Mouse (Mus musculus) limb, embryonic 13.5 days (tissue): ENCODE results near the gene Pecam1. TPM values are rescaled to one million over a fixed set of nuclear protein-coding genes. Genes with fewer than 3 reads are reported as not detected.

Source experiments
- ATAC-seq: fragments of 200-750 bp; cut with Nextera tagmentation; 2 replicates; pipeline ENCODE4 v1.8.0; 2017; ENCODE audit warnings: low read depth, moderate number of reproducible peaks, moderate TSS enrichment; ENCODE audit not compliant: low FRiP score
- H3K27ac ChIP-seq: fragments of 300-500 bp; sonication (generic); 2 replicates; pipeline ENCODE4 v1.5.1; 2015; ENCODE audit warnings: inconsistent platforms, mild to moderate bottlenecking, moderate library complexity
- H3K27me3 ChIP-seq: fragments of 300-500 bp; sonication (generic); 2 replicates; pipeline ENCODE4 v1.6.1; 2015; ENCODE audit warnings: mild to moderate bottlenecking, inconsistent platforms
- H3K36me3 ChIP-seq: fragments of 300-500 bp; sonication (generic); 2 replicates; pipeline ENCODE4 v1.6.1; 2015; ENCODE audit warnings: inconsistent platforms, mild to moderate bottlenecking, moderate library complexity
- H3K4me1 ChIP-seq: fragments of 300-500 bp; sonication (generic); 2 replicates; pipeline ENCODE4 v1.6.1; 2015; ENCODE audit warnings: inconsistent platforms
- H3K4me2 ChIP-seq: fragments of 300-500 bp; sonication (generic); replicated peaks from 2 replicates; pipeline ENCODE4 v1.6.1; 2015; ENCODE audit warnings: inconsistent platforms, mild to moderate bottlenecking, moderate library complexity
- H3K4me3 ChIP-seq: fragments of 300-500 bp; sonication (generic); 2 replicates; pipeline ENCODE4 v1.5.1; 2015; ENCODE audit warnings: moderate library complexity, mild to moderate bottlenecking, inconsistent platforms
- H3K9ac ChIP-seq: fragments of 300-500 bp; sonication (generic); 2 replicates; pipeline ENCODE4 v1.6.1; 2015; ENCODE audit warnings: mild to moderate bottlenecking, inconsistent platforms
- H3K9me3 ChIP-seq: fragments of 300-500 bp; sonication (generic); 2 replicates; pipeline ENCODE4 v1.6.1; 2016; ENCODE audit warnings: inconsistent platforms
- whole genome bisulfite sequencing: fragments of 180-500 bp; shearing (Covaris S2); methylation state at CpG from one replicate; pipeline ENCODE4 v1.1.7; 2015; 5-methylcytosine and 5-hydroxymethylcytosine counted together
- polyA plus RNA-seq: library from polyadenylated mRNA; unstranded; fragments of >200 nt; fragmentation: Nextera tagmentation; extraction: Ambion mirVana; gene quantifications from 2 replicates; pipeline ENCODE4 v1.2.1, GENCODE M21; 2015

The Pecam1 gene
- polyA plus RNA-seq, 1 experiment from 2014 or later = 36.8 TPM

DNA sequence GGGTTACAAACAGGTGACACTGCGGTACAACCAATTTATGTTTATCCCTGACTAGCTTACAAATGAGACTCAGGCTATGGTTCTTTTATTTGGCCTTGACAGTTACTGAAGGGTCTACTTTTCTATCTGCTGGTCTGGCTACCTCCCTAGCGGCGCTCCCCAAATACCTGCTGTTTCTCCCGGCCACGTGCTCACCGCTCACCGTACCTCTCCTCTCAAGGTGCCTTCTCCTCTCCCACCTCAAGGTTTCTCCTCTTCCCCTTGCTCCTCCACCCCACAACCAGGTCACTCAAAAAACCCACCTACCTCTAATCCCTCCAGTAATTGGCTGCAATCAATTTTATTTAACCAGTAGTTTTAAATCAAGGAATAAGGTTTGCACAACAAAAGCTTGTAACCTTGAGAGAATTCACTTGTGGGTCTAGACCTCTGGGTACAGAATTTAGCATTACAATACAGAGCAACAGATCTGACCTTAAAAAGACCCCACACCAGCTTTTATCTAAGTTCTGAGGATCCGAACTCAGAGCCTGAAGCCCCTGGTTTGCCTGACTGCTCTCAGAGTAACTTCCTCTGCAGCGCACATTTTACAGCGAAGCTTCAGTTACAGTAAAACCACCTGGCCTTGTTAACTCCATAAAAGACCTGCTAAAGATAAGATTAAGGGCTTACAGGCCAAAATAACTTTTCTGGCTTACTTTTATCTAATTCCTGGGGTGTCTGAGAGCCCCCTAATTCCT, 26.1 kb downstream of the Pecam1 start:
- H3K27me3 ChIP-seq = no peaks in the 10 kb centered on the region
- no peak overlapping the region for H3K4me2 ChIP-seq
- H3K27ac ChIP-seq = no peak overlapping the region
- H3K36me3 ChIP-seq = no peaks in the 10 kb centered on the region
- no peaks in the 10 kb centered on the region for H3K9me3 ChIP-seq
- no peak overlapping the region for H3K4me3 ChIP-seq
- WGBS = 88% methylated on average over 10 of the region's 10 CpGs
- ATAC-seq = no peak
- no peak overlapping the region for H3K9ac ChIP-seq
- peaks cover 19% of the 10 kb centered on the region; the same call in 1 of the 2 replicates for H3K4me1 ChIP-seq

GRCm38 (mm10) chr11:106723611-106724125, 26.8 kb downstream of the Pecam1 start:
- Histone ChIP-seq H3K9ac (no peak overlapping the region), H3K4me2 (no peak overlapping the region), H3K36me3 (no peaks in the 10 kb centered on the region), H3K9me3 (no peaks in the 10 kb centered on the region), H3K4me1 (peaks cover 18% of the 10 kb centered on the region; the same call in 1 of the 2 replicates), H3K27me3 (no peaks in the 10 kb centered on the region), H3K4me3 (no peak overlapping the region), H3K27ac (no peak overlapping the region)
- no peak for ATAC-seq
- WGBS = 84% methylated on average over 15 of the region's 15 CpGs

DNA sequence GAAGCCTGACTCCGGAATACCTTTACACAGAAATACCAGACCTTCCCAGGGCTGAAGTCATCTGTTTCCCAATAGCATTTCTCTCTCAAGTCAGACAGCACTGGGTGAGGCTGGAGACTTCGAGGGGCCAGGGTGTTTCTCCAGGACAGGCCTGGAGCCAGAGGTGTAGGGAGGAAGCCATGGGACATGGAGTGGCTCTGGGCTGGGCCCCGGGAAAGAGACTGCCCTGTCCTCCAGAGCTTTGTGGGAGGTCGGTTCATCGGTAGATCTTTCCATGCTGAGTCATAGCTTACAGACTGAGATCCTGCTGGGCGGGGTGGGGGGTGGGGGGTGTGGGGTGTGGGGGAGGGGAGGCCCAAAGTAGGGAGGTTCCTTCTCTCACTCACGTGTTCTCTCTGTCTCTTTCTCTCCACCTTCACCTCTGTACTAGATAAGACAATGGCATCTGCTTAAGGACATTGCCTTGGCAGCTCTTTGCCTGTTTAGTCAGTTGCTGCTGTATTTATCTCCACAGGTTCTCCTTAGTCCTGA, 27.5 kb downstream of the Pecam1 start:
- no peak for ATAC-seq
- Histone ChIP-seq H3K27me3 (no peaks in the 10 kb centered on the region), H3K4me1 (peaks cover 11% of the 10 kb centered on the region; the same call in 1 of the 2 replicates), H3K9me3 (no peaks in the 10 kb centered on the region), H3K27ac (0 out of 2 replicates have a peak overlapping the region, but pooled peaks have one; percentile 33), H3K4me3 (no peak overlapping the region), H3K36me3 (no peaks in the 10 kb centered on the region), H3K4me2 (no peak overlapping the region), H3K9ac (no peak overlapping the region)
- 12% methylated on average over 6 of the region's 7 CpGs for WGBS

DNA sequence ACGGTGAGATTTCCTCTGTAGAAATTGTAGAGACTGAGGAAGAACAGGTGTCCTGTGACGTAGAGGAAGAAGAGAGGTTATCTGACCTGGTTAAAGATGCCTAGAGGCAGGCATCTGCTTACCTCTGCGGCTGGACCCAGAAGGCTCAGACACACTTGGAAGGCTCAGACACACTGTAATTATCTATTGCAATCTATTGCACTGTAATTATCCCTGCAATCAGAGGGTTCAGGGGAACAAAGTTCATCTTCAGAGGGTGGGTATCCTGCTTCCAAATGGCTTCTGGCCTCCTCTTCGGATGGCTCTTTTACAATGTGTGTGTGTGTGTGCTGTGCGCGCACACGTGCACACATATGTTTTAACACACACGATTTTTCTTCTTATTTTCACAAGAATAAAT, 30.0 kb downstream of the Pecam1 start:
- H3K9me3 ChIP-seq = no peaks in the 10 kb centered on the region
- no peak overlapping the region for H3K9ac ChIP-seq
- 81% methylated on average over 8 of the region's 8 CpGs for WGBS
- H3K27ac ChIP-seq = no peak overlapping the region
- no peaks in the 10 kb centered on the region for H3K27me3 ChIP-seq
- H3K4me3 ChIP-seq = no peak overlapping the region
- ATAC-seq = no peak
- H3K4me1 ChIP-seq = peaks cover 5% of the 10 kb centered on the region; the same call in 1 of the 2 replicates
- H3K4me2 ChIP-seq = no peak overlapping the region
- H3K36me3 ChIP-seq = no peaks in the 10 kb centered on the region

- no peaks in the 10 kb centered on the region for H3K4me1 ChIP-seq
- H3K27ac ChIP-seq = no peak overlapping the region
- H3K9ac ChIP-seq = no peak overlapping the region
- ATAC-seq = no peak
- H3K4me2 ChIP-seq = no peak overlapping the region
- H3K36me3 ChIP-seq = no peaks in the 10 kb centered on the region
- H3K4me3 ChIP-seq = no peak overlapping the region
- no peaks in the 10 kb centered on the region for H3K9me3 ChIP-seq
- no peaks in the 10 kb centered on the region for H3K27me3 ChIP-seq
- WGBS = 69% methylated on average over 5 of the region's 5 CpGs
These were observed 33.9 kb downstream of the Pecam1 start for GRCm38 (mm10) chr11:106716568-106716967.

- no peaks in the 10 kb centered on the region for H3K9me3 ChIP-seq
- H3K4me2 ChIP-seq = no peak overlapping the region
- H3K9ac ChIP-seq = no peak overlapping the region
- no peak for ATAC-seq
- no peaks in the 10 kb centered on the region for H3K27me3 ChIP-seq
- 71% methylated on average over 6 of the region's 6 CpGs for WGBS
- H3K36me3 ChIP-seq = no peaks in the 10 kb centered on the region
- peak overlapping the region; percentile 52; the same call in 1 of the 2 replicates for H3K27ac ChIP-seq
- no peak overlapping the region for H3K4me3 ChIP-seq
- no peaks in the 10 kb centered on the region for H3K4me1 ChIP-seq
These were observed 35.4 kb downstream of the Pecam1 start for GRCm38 (mm10) chr11:106715066-106715465.

DNA sequence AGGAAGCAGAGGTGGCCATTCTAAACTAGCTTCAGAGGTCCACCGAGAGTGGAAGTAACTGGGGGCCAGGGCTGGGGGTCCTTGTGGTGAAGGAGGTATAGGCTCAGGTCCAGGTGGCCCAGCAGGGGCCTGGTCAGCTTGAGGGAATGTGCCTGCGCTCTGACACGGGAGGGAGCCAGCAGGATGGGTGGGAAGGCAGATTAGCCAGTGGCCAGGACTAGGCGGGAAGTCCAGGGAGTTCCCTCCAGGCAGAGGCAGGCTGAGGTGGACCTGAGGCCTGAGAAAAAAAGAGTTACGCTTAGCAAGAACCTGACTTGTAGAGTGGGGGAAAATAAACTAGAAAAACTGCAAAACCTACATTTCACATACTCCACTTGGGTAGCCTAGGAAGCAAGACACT, 39.6 kb downstream of the Pecam1 start:
- Histone ChIP-seq H3K4me1 (peaks cover 16% of the 10 kb centered on the region), H3K27ac (no peak overlapping the region), H3K9me3 (no peaks in the 10 kb centered on the region), H3K4me3 (no peak overlapping the region), H3K27me3 (no peaks in the 10 kb centered on the region), H3K4me2 (no peak overlapping the region), H3K36me3 (no peaks in the 10 kb centered on the region), H3K9ac (no peak overlapping the region)
- ATAC-seq = no peak
- WGBS = 63% methylated on average over 5 of the region's 5 CpGs

- H3K27ac ChIP-seq = no peak overlapping the region
- no peak overlapping the region for H3K9ac ChIP-seq
- no peaks in the 10 kb centered on the region for H3K27me3 ChIP-seq
- ATAC-seq = no peak
- no peaks in the 10 kb centered on the region for H3K36me3 ChIP-seq
- WGBS = 17% methylated on average over 15 of the region's 15 CpGs
- H3K4me1 ChIP-seq = peaks cover 16% of the 10 kb centered on the region
- no peaks in the 10 kb centered on the region for H3K9me3 ChIP-seq
- no peak overlapping the region for H3K4me3 ChIP-seq
- peak overlapping the region; percentile 44 for H3K4me2 ChIP-seq
These were observed 41.0 kb downstream of the Pecam1 start for GRCm38 (mm10) chr11:106709227-106709985.

GRCm38 (mm10) chr11:106707866-106708265, 42.6 kb downstream of the Pecam1 start:
- Histone ChIP-seq H3K36me3 (no peaks in the 10 kb centered on the region), H3K9ac (no peak overlapping the region), H3K27me3 (no peaks in the 10 kb centered on the region), H3K9me3 (no peaks in the 10 kb centered on the region), H3K4me3 (no peak overlapping the region), H3K4me1 (peaks cover 16% of the 10 kb centered on the region), H3K27ac (no peak overlapping the region), H3K4me2 (no peak overlapping the region)
- WGBS = 71% methylated on average over 3 of the region's 3 CpGs
- no peak for ATAC-seq

- Histone ChIP-seq H3K27ac (no peak overlapping the region), H3K27me3 (no peaks in the 10 kb centered on the region), H3K9me3 (no peaks in the 10 kb centered on the region), H3K4me1 (peaks cover 16% of the 10 kb centered on the region), H3K4me3 (no peak overlapping the region), H3K4me2 (no peak overlapping the region), H3K9ac (no peak overlapping the region), H3K36me3 (no peaks in the 10 kb centered on the region)
- 64% methylated on average over 8 of the region's 8 CpGs for WGBS
- ATAC-seq = no peak
These were observed 43.3 kb downstream of the Pecam1 start for GRCm38 (mm10) chr11:106707085-106707484.

DNA sequence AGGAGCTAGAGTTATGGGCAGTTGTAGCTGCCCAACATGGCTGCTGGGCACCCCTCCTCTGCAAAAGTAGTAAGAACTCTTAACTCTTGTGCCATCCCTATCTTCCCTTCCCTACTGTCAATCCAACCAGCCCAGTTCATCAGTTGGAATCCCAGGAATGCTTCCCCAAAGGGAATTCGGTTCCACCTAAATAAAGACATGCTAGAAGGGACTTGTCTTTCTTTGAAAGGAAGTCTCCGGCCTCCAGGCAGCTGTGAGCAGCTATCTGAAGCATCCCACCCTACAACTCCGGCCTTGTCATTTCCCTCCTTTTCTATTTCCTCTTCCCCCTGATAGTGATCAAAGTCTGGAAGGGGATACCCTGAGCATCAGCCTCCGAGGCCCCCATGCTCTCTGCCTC, 44.2 kb downstream of the Pecam1 start:
- no peak for ATAC-seq
- no peaks in the 10 kb centered on the region for H3K36me3 ChIP-seq
- no peak overlapping the region for H3K4me3 ChIP-seq
- 62% methylated on average over 4 of the region's 4 CpGs for WGBS
- no peaks in the 10 kb centered on the region for H3K9me3 ChIP-seq
- H3K9ac ChIP-seq = no peak overlapping the region
- H3K4me2 ChIP-seq = no peak overlapping the region
- peaks cover 16% of the 10 kb centered on the region for H3K4me1 ChIP-seq
- no peak overlapping the region for H3K27ac ChIP-seq
- H3K27me3 ChIP-seq = no peaks in the 10 kb centered on the region

DNA sequence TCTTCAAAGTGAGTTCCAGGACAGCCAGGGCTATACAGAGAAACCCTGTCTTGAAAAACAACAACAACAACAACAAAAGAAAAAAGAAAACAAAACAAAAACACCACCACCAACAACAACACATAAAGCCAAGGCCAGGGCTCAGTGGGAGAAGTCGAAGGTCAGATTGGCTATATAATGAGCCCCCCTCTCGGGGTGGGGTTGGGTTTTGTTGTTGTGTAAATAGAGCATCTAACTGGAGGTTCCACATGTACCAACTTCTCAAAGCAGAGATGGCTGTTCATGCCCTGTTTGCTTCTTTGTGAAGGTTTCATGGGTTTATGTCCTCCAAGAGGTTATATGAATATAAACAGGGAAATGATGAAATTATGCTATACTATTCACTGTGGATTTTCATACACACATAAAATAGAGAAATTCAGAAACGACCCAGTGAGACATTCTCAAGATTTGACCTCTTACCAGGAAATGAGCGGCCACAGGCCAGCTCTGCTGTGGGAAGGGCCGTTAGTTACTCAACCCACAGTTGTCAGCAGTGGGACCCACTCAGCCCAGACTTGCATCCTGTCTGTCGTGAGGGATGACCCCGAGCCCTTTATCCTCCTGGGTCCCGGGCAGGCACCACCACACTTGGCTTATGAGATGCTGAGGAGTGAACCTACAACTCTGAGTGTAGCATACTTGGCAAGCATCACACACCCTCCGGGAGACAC, 45.9 kb downstream of the Pecam1 start:
- Histone ChIP-seq H3K4me2 (no peak overlapping the region), H3K4me3 (no peak overlapping the region), H3K4me1 (peaks cover 13% of the 10 kb centered on the region), H3K36me3 (no peaks in the 10 kb centered on the region), H3K27ac (no peak overlapping the region), H3K9ac (no peak overlapping the region), H3K9me3 (no peaks in the 10 kb centered on the region), H3K27me3 (no peaks in the 10 kb centered on the region)
- WGBS = 72% methylated on average over 9 of the region's 9 CpGs
- ATAC-seq = no peak
